Mouse (Mus musculus): Measurements from ENCODE around the gene Cbfb. TPM values are rescaled to one million over a fixed set of nuclear protein-coding genes. Genes with fewer than 3 reads are reported as not detected.
A peak's percentile ranks its signal among the peaks of the same experiment; 100 is the strongest.

Cbfb gene
- polyA plus RNA-seq, 1 experiment from 2014 or later, result 34.7 TPM

- WGBS, result 81% methylated on average over 7 of the region's 7 CpGs
- Histone ChIP-seq H3K9ac (replicated peaks; ENCODE audit: low read length) (no peak overlapping the region), H3K9me3 (ENCODE audit: control insufficient read depth, low read length) (no peaks in the 10 kb centered on the region), H3K4me3 (replicated peaks; ENCODE audit: low read depth, low read length) (no peak overlapping the region), H3K27ac (replicated peaks; ENCODE audit: low read depth, low read length) (no peak overlapping the region), H3K4me2 (ENCODE audit: low read length) (no peak overlapping the region), H3K36me3 (ENCODE audit: control insufficient read depth, insufficient read depth, low read length) (peaks cover 7% of the 10 kb centered on the region; the same call in 1 of the 2 replicates), H3K4me1 (ENCODE audit: control insufficient read depth, insufficient read depth, low read length) (no peaks in the 10 kb centered on the region), H3K27me3 (ENCODE audit: control insufficient read depth, insufficient read depth, low read length) (no peaks in the 10 kb centered on the region)
- no peak for DNase-seq
- no peak for ATAC-seq (ENCODE audit: low FRiP score, low TSS enrichment)
These were observed 36.3 kb downstream of the Cbfb start for GRCm38 (mm10) chr8:105206766-105207275.

DNA sequence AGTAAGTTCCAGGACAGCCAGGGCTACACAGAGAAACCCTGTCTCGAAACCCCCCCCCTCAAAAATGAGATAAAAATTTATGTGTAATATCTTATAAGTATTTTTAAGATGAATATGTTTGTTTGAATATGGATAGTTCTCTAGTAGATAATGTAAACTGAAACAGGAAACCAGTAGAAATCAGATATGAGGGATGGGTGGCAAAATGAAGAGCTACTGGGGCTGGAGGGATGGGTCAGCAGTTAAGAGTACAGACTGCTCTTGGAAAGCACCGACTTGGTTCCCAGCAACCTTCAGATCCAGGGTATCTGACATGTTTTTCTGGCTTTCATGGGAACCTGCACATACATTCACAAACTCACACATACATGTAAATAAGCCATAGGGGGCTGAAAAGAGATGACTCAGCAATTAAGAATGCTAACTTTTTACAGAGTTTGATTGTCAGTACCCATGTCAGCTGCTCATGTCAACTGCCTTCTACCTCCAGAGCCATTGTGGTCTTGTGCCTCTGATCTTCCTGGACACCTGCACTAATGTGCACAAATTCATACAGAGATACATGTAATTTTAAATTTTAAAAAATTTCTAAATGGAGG is 37.3 kb downstream of the Cbfb start:
- Histone ChIP-seq H3K4me2 (ENCODE audit: low read length) (no peak overlapping the region), H3K9me3 (ENCODE audit: control insufficient read depth, low read length) (no peaks in the 10 kb centered on the region), H3K27ac (replicated peaks; ENCODE audit: low read depth, low read length) (no peak overlapping the region), H3K9ac (replicated peaks; ENCODE audit: low read length) (no peak overlapping the region), H3K27me3 (ENCODE audit: control insufficient read depth, insufficient read depth, low read length) (no peaks in the 10 kb centered on the region), H3K4me3 (replicated peaks; ENCODE audit: low read depth, low read length) (no peak overlapping the region), H3K4me1 (ENCODE audit: control insufficient read depth, insufficient read depth, low read length) (no peaks in the 10 kb centered on the region), H3K36me3 (ENCODE audit: control insufficient read depth, insufficient read depth, low read length) (peaks cover 7% of the 10 kb centered on the region; the same call in 1 of the 2 replicates)
- DNase-seq, result no peak
- 94% methylated on average over 2 of the region's 2 CpGs for WGBS
- ATAC-seq (ENCODE audit: low FRiP score, low TSS enrichment), result no peak

DNA sequence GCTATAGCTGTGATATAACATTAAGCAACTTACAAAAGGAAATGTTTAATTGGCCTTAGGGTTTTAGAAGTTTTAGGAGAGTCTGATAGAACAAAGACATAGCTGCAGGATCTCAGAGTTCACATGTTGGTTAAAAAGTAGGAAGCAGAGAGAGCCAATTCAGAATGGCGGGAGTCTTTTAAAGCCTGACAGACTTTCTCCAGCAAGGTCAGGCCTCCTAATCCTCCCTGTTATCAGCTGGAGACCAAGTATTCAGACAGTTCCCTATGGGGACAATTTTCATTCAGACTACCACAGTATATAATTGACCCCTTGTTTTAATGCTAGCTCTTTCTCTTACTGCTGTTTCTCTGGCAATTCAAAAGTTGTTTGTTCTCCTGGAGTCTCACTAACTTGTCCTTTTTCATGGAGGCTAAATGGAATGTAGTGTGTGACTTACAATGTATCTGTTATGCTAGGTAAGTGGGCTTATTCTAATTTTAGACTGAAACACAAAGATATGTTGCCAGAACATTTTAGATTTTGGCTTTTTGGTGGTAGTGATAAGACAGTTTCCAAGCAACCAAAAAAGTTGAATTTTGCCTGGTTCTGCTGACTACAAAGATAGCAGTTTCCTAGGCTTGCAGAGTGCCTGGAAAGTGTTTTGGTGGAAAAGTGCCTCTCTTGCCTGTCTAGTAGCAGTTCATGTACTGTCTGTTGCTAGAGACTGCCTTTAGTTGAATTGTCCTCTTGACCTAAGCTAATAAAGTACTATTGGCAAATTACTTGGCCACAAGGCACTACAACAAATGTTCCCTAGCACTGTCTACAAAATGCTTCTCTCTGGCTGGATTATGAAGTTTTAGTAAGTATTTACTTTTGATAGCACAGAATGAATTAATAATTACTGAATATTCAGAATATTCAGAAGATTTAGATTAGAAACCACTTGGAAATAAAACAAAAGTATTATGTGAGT is 39.0 kb downstream of the Cbfb start:
- ATAC-seq (ENCODE audit: low FRiP score, low TSS enrichment) (no peak), DNase-seq (no peak)
- no peaks in the 10 kb centered on the region for H3K9me3 ChIP-seq (ENCODE audit: control insufficient read depth, low read length)
- WGBS, result 32% methylated on average over 1 of the region's 1 CpGs
- H3K4me1 ChIP-seq (ENCODE audit: control insufficient read depth, insufficient read depth, low read length), result no peaks in the 10 kb centered on the region
- H3K4me3 ChIP-seq (replicated peaks; ENCODE audit: low read depth, low read length), result no peak overlapping the region
- H3K36me3 ChIP-seq (ENCODE audit: control insufficient read depth, insufficient read depth, low read length), result peaks cover under 1% of the 10 kb centered on the region; the same call in 1 of the 2 replicates
- no peak overlapping the region for H3K4me2 ChIP-seq (ENCODE audit: low read length)
- no peaks in the 10 kb centered on the region for H3K27me3 ChIP-seq (ENCODE audit: control insufficient read depth, insufficient read depth, low read length)
- H3K9ac ChIP-seq (replicated peaks; ENCODE audit: low read length), result no peak overlapping the region
- no peak overlapping the region for H3K27ac ChIP-seq (replicated peaks; ENCODE audit: low read depth, low read length)

GRCm38 (mm10) chr8:105214104-105214503 is 43.6 kb downstream of the Cbfb start:
- no peak overlapping the region for H3K4me3 ChIP-seq (replicated peaks; ENCODE audit: low read depth, low read length)
- H3K4me1 ChIP-seq (ENCODE audit: control insufficient read depth, insufficient read depth, low read length), result no peaks in the 10 kb centered on the region
- H3K9ac ChIP-seq (replicated peaks; ENCODE audit: low read length), result no peak overlapping the region
- DNase-seq (no peak), ATAC-seq (ENCODE audit: low FRiP score, low TSS enrichment) (no peak)
- no peaks in the 10 kb centered on the region for H3K27me3 ChIP-seq (ENCODE audit: control insufficient read depth, insufficient read depth, low read length)
- no peaks in the 10 kb centered on the region for H3K9me3 ChIP-seq (ENCODE audit: control insufficient read depth, low read length)
- 0 out of 2 replicates have a peak, but pooled peaks cover 6% of the 10 kb centered on the region for H3K36me3 ChIP-seq (ENCODE audit: control insufficient read depth, insufficient read depth, low read length)
- no peak overlapping the region for H3K4me2 ChIP-seq (ENCODE audit: low read length)
- 94% methylated on average over 5 of the region's 5 CpGs for WGBS
- no peak overlapping the region for H3K27ac ChIP-seq (replicated peaks; ENCODE audit: low read depth, low read length)

- H3K9ac ChIP-seq (replicated peaks; ENCODE audit: low read length), result no peak overlapping the region
- H3K36me3 ChIP-seq (ENCODE audit: control insufficient read depth, insufficient read depth, low read length), result 0 out of 2 replicates have a peak, but pooled peaks cover 6% of the 10 kb centered on the region
- no peak overlapping the region for H3K4me3 ChIP-seq (replicated peaks; ENCODE audit: low read depth, low read length)
- H3K4me2 ChIP-seq (ENCODE audit: low read length), result no peak overlapping the region
- no peaks in the 10 kb centered on the region for H3K9me3 ChIP-seq (ENCODE audit: control insufficient read depth, low read length)
- no peak overlapping the region for H3K27ac ChIP-seq (replicated peaks; ENCODE audit: low read depth, low read length)
- H3K4me1 ChIP-seq (ENCODE audit: control insufficient read depth, insufficient read depth, low read length), result no peaks in the 10 kb centered on the region
- H3K27me3 ChIP-seq (ENCODE audit: control insufficient read depth, insufficient read depth, low read length), result no peaks in the 10 kb centered on the region
- DNase-seq (peak; percentile 93), ATAC-seq (ENCODE audit: low FRiP score, low TSS enrichment) (no peak)
- WGBS, result 87% methylated on average over 5 of the region's 5 CpGs
These were observed 47.5 kb downstream of the Cbfb start for GRCm38 (mm10) chr8:105217926-105218522.

DNA sequence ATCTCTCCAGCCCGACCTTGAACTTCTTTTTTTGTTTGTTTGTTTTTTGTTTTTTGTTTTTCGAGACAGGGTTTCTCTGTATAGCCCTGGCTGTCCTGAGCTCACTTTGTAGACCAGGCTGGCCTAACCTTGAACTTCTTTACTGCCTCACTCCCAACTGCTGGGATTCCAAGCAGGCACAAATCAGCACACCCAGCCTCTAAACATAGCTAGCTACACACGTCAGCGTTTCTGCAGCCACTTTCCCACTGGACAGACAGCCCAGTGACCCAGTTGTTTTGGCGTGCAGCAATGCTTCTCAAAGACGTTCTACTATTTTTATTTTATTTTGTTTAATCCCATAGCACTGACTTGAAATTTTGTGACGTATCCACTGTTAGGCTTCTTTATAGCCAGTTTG is 53.4 kb downstream of the Cbfb start:
- H3K4me1 ChIP-seq (ENCODE audit: control insufficient read depth, insufficient read depth, low read length), result peaks cover 15% of the 10 kb centered on the region
- no peaks in the 10 kb centered on the region for H3K27me3 ChIP-seq (ENCODE audit: control insufficient read depth, insufficient read depth, low read length)
- no peak overlapping the region for H3K4me3 ChIP-seq (replicated peaks; ENCODE audit: low read depth, low read length)
- H3K27ac ChIP-seq (replicated peaks; ENCODE audit: low read depth, low read length), result no peak overlapping the region
- DNase-seq (no peak), ATAC-seq (ENCODE audit: low FRiP score, low TSS enrichment) (no peak)
- H3K9ac ChIP-seq (replicated peaks; ENCODE audit: low read length), result no peak overlapping the region
- peak overlapping the region; percentile 84 for H3K4me2 ChIP-seq (ENCODE audit: low read length)
- WGBS, result 85% methylated on average over 7 of the region's 7 CpGs
- H3K9me3 ChIP-seq (ENCODE audit: control insufficient read depth, low read length), result no peaks in the 10 kb centered on the region
- no peaks in the 10 kb centered on the region for H3K36me3 ChIP-seq (ENCODE audit: control insufficient read depth, insufficient read depth, low read length)

DNA sequence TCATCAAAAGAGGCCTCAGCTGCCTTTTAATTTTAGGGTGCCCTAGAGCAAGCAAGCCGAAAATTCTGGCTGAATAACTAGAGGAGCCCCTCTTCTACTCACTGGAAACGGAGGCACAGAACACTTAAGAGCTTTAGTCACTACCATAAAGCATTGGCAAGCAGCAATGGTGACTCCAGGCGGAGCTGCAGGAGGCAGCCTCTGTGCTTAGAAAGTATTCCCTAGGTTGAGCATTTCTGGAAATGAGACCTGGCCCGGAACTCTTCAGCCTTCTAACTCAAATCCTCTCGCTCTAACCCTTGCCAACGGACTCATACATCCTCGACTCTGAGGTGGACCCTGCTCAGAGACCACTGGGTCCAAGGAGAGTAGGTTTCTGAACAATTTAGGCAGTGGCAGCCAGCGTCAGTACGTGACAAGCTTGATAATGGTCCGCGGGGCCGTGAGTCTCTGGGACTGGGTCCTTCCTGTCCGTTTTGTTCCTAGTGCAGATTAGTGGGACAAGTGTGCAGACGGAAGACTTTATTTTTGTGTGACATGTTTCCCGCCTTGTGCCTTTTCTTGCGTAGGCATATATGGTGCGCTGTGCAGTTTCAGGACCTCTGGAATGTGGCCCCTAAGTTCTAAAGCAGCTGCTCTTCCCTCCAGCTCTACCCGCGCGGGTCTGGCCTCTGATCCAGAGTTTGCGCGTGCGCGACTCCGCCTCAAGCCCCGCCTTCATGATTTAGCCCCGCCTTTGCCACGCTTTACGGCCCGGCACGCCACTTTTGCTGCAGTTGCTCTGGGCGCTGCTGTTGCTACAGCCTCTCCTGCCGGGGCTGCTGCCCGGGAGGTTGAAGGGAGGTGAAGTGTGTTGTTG is 54.2 kb downstream of the Cbfb start, which contains the start of gene D230025D16Rik:
D230025D16Rik (plus strand) TSS at position 733 of the 859 bp plus-strand sequence.
- no peaks in the 10 kb centered on the region for H3K36me3 ChIP-seq (ENCODE audit: control insufficient read depth, insufficient read depth, low read length)
- H3K27ac ChIP-seq (replicated peaks; ENCODE audit: low read depth, low read length), result peak within 1 kb of the TSS; percentile 82
- H3K9me3 ChIP-seq (ENCODE audit: control insufficient read depth, low read length), result no peaks in the 10 kb centered on the region
- WGBS, result 2% methylated on average over 34 of the region's 34 CpGs
- DNase-seq (peak; percentile 98), ATAC-seq (ENCODE audit: low FRiP score, low TSS enrichment) (peak; percentile 97)
- H3K4me1 ChIP-seq (ENCODE audit: control insufficient read depth, insufficient read depth, low read length), result peaks cover 15% of the 10 kb centered on the region
- H3K9ac ChIP-seq (replicated peaks; ENCODE audit: low read length), result peak within 1 kb of the TSS; percentile 88
- peak within 1 kb of the TSS; percentile 84 for H3K4me2 ChIP-seq (ENCODE audit: low read length)
- H3K4me3 ChIP-seq (replicated peaks; ENCODE audit: low read depth, low read length), result peak within 1 kb of the TSS; percentile 91
- no peaks in the 10 kb centered on the region for H3K27me3 ChIP-seq (ENCODE audit: control insufficient read depth, insufficient read depth, low read length)

- peak overlapping the region; percentile 82 for H3K27ac ChIP-seq (replicated peaks; ENCODE audit: low read depth, low read length)
- peak overlapping the region; percentile 84 for H3K4me2 ChIP-seq (ENCODE audit: low read length)
- H3K36me3 ChIP-seq (ENCODE audit: control insufficient read depth, insufficient read depth, low read length), result no peaks in the 10 kb centered on the region
- H3K9ac ChIP-seq (replicated peaks; ENCODE audit: low read length), result peak overlapping the region; percentile 88
- H3K4me3 ChIP-seq (replicated peaks; ENCODE audit: low read depth, low read length), result peak overlapping the region; percentile 91
- H3K27me3 ChIP-seq (ENCODE audit: control insufficient read depth, insufficient read depth, low read length), result no peaks in the 10 kb centered on the region
- no peak; the same call in 1 of the 2 replicates for ATAC-seq (ENCODE audit: low FRiP score, low TSS enrichment)
- WGBS, result 0% methylated on average over 27 of the region's 27 CpGs
- no peak for DNase-seq
- no peaks in the 10 kb centered on the region for H3K9me3 ChIP-seq (ENCODE audit: control insufficient read depth, low read length)
- peaks cover 15% of the 10 kb centered on the region for H3K4me1 ChIP-seq (ENCODE audit: control insufficient read depth, insufficient read depth, low read length)
These were observed 54.8 kb downstream of the Cbfb start for GRCm38 (mm10) chr8:105225272-105225593.

Data from midbrain, embryonic 14.5 days (tissue).